Mouse (Mus musculus) cerebellum, adult 9-11 months (tissue): ENCODE results near the gene Ephx1.
A peak's percentile ranks its signal among the peaks of the same experiment; 100 is the strongest.
"Not testable (repeated sequence)": the region's sequence is repeated elsewhere in the genome, so short reads cannot be mapped to it uniquely, and the experiment has no call there.

Experiments used
- DNase-seq: peaks from one replicate; pipeline ENCODE4 v3.0.0; 2022

Gene Ephx1

DNA sequence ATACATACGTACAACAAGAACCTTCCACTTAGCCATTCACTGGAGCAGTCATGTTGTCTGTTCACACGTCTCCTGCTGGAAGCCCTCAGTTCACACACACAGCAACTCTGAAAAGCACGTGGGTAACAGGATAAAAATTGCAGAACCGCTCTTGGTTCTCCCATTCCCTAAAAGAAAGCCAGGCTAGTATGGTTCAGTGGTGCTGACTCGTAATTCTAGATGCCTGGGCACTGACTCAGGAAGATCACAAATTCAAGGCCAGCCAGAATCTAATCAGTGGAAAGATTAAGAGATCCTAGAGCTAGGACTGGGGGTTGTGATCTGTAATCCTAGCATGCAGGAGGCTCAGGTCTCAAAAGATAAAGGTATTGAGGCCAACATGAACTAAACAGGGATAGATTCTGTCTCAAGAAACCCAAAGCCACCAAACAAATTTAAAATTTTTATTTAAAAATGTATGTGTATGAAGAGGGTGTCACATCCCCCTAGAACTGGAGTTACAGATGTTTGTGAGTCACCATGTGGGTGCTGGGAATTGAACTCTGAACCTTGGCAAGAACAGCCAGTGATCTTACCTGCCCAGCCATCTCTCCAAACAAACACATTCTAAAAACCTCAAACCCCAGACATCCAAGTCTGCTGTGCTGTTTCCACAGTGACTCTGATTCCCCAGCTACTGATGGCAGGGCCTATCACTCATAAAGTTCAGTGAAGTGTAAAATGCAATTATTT lies at the start of gene Ephx1:
TSS of gene Ephx1 (minus strand) at position 149 of the 732 bp plus-strand sequence.
- no peak for DNase-seq

- no peak for DNase-seq
These were observed 49.0 kb upstream of the Ephx1 start for GRCm38 (mm10) chr1:181069671-181070070.

- no peak for DNase-seq
These were observed 47.6 kb upstream of the Ephx1 start for GRCm38 (mm10) chr1:181068344-181068743.

GRCm38 (mm10) chr1:181064648-181065047 lies 43.9 kb upstream of the Ephx1 start:
- DNase-seq: peak; percentile 15

DNA sequence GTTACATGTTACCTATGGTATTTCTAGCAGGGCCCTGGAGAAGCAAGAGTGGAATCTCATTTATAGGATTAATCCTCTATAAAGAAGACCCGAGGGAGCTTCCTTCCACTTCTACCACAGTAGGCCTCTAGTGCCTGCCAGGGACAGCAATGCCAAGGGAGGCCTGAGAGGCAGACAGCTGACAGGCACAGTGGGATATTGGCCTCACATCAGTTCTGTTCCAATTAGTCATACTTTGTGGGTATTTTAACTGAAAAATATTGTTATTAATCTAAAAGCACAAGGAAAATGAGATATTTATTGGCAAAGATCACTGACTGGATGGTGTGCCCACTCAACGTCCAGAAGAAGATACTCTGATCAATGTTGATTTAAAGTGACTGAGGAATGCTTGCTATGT lies 43.3 kb upstream of the Ephx1 start:
- DNase-seq: peak; percentile 63

- DNase-seq: no peak
These were observed 41.2 kb upstream of the Ephx1 start for GRCm38 (mm10) chr1:181061784-181062485.

DNA sequence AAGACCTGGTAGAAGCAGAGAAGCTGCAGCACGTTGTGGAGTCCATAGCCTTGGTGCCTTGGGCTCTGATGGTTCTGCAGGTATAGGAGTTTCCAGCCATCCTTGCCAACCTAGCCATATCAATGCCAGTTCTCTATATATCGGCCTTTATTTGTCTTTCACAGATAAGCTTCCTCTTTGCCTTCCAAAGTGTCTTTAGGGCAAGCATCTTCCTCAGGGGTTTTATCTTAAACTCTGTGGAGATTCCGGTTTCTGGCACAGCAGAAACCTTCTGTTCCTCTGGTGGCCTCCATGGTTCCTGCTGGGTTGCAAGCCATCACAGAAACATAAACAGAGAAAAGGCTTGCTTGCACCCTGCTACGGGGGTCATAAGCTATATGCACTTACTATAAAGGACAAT lies 32.2 kb upstream of the Ephx1 start:
- no peak for DNase-seq

- no peak for DNase-seq
These were observed 30.2 kb upstream of the Ephx1 start, which contains the start of gene 9130409I23Rik for GRCm38 (mm10) chr1:181050937-181051336. Gene 9130409I23Rik, plus strand, starts transcription at chr1:181051237.

GRCm38 (mm10) chr1:181049328-181049842 lies 28.7 kb upstream of the Ephx1 start:
- no peak for DNase-seq

DNA sequence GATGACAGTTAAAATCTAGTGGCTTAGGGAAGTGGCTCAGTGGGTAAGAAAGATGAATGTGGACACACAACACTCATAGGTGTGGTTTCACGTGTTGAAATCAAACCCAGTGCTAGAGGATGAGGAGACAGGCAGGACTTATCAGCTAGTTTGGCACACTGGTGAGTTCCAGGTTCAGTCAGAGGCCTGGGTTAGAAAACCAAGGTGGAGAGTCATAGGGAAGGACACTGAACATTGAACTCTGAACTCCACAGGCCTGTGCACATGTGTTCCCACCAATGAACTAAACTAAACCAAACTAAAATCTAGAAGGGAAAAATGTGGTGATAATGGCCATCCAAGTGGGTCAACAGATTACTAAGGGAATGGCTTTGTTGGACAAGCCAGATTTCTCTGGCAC lies 26.8 kb upstream of the Ephx1 start:
- no peak for DNase-seq

DNA sequence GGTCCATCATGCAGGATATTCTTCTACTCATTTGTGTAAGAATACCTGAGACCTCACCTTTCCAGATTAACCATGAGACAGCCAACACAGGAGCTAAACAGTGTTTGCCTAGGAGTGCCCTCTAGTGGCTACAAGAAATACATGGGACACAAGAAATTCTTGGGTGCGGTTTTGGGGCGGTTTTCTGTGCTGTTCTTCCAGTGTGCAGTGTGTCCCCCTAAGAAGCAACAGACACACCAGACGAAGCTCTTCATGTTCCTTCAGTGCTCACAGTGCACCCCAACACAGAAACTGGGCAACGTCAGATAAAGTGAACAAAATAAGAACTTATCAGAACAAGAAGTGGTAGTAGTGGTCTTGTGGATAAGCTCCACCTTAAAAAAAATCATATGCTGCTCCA lies 18.9 kb upstream of the Ephx1 start:
- DNase-seq: no peak

GRCm38 (mm10) chr1:181037623-181038022 lies 16.9 kb upstream of the Ephx1 start:
- DNase-seq: no peak

DNA sequence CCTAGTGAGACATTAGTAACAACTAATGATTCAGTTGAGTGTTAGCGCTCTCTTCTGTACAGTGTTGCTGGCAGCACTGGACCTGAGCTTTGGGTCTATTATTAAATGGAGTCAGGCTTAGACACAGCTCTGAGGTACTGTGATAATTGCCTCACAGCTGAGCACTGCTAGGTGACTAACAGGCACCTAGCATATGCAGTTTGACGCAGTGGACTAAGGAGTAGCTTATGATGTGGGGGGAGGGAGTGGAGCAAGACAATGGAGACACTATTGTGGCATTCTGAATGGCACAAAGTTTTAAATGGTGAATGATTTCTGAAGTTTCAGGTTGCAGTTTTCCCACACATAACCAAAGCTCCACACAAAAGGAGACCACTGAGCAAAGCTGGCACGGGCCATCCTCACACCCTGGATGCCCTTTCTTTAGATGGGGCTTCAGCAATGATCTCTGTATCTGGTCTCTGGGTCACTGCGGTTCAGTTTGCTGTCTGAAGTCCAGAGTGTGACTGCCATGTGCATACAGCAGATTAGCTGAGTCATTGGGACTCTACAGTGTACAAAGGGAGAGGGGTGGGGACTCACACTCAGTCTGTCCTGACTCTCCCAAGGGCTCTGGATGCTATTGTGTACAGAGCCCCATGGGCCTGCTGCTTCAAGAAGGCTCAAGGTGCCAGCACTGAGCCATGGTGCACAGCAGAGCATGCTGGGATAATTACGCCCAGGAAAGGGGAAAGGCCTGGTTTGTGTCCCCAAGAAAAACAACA lies 14.5 kb upstream of the Ephx1 start:
- not testable (repeated sequence) for DNase-seq

DNA sequence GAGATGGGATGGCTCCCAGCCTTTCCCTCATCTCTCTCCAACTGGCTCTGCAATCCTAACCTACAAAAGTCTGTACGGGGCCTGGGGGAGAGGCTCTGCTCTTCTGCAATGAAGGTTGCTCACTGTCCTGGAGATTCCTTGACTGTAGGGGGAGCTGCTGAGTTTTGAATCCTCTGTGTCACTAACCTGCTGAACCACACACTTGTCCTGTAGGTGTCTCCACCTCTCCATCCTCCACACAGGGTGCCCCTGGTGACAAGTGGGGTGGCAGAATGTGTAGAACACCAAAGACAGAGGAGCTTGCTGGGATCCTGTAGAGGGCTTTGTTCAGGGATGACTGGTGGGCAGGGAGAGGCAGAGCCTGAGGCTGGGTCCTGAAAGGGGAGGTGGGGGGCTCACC lies 1.6 kb upstream of the Ephx1 start:
- DNase-seq: peak; percentile 73

DNA sequence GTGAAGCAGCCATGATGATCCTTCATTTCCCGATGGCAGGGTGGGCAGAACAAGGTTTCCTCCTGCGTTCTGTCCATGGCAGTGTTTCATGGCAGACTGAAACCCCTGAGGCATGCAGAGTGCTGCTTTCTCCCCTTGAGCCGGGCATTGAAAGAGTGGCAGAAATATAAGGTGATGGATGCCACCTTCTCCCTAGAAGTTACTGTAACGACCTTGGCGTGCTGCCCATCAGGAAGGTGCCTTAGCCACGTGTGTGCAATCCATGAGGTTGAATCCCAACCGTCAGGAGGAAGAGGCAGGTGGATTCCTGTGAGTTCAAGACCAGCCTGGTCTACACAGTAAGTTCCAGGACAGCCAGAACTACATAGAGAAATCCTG lies 773 bp upstream of the Ephx1 start:
- no peak for DNase-seq

DNA sequence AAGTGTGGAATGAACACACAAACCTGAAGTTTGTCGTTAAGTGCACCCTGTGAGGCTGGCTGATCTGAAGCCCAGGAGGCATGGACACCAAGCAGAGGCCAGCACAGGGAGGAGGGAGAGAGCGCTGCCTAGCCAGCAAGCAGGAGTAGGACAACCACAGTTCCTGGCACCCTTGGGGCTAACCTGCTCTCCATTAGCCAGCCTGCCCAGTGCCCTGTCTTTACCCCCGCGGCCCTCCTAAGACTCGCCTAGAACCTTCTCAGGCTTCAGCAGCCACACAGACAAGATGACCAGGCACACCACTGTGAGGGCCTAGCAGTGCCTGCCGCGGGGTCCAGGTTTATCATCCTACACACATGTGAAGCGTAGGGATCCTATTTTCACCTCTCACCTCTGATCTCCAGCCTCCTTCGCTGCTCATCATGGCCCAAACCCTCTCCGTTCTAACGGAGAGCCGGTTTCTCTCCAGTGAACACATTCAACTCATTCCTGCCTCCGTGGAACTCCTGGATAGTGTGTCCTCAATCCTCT lies 2.7 kb downstream of the Ephx1 start:
- DNase-seq: peak; percentile 38

GRCm38 (mm10) chr1:181017212-181017711 lies 3.4 kb downstream of the Ephx1 start:
- DNase-seq: peak; percentile 90

- DNase-seq: peak; percentile 87
These were observed 4.1 kb downstream of the Ephx1 start for GRCm38 (mm10) chr1:181016532-181017131.

- DNase-seq: no peak
These were observed 4.7 kb downstream of the Ephx1 start for GRCm38 (mm10) chr1:181016045-181016444.

- peak; percentile 70 for DNase-seq
These were observed 5.1 kb downstream of the Ephx1 start for GRCm38 (mm10) chr1:181015558-181015957.

- DNase-seq: peak; percentile 66
These were observed 5.8 kb downstream of the Ephx1 start for GRCm38 (mm10) chr1:181014731-181015500.

DNA sequence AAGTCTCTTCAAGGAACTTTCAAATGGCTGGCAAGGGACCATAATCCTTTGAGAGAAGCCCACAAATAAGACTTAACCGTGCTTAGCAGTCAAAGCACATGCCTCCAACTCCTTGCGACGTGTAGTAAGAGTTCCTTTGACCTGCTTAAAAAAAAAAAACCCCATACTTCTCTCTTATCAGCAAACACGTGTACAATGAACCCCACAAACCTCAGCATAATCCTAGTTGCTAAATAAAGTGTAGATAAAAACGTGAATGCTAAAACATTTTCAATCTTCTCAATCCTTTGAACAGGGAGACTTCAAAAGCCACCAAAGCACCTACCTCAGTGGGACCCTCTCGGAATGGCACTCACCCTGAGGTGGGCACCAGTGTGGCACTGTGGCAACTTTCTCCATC lies 7.3 kb downstream of the Ephx1 start:
- DNase-seq: no peak
